Mouse (Mus musculus): Measurements from ENCODE around the gene Nudt13. TPM values are rescaled to one million over a fixed set of nuclear protein-coding genes. Genes with fewer than 3 reads are reported as not detected.

Nudt13 gene
- 9.0 and 9.8 TPM in 2 replicates for polyA plus RNA-seq (2014; fragmentation: Nextera tagmentation; extraction: Ambion mirVana)

DNA sequence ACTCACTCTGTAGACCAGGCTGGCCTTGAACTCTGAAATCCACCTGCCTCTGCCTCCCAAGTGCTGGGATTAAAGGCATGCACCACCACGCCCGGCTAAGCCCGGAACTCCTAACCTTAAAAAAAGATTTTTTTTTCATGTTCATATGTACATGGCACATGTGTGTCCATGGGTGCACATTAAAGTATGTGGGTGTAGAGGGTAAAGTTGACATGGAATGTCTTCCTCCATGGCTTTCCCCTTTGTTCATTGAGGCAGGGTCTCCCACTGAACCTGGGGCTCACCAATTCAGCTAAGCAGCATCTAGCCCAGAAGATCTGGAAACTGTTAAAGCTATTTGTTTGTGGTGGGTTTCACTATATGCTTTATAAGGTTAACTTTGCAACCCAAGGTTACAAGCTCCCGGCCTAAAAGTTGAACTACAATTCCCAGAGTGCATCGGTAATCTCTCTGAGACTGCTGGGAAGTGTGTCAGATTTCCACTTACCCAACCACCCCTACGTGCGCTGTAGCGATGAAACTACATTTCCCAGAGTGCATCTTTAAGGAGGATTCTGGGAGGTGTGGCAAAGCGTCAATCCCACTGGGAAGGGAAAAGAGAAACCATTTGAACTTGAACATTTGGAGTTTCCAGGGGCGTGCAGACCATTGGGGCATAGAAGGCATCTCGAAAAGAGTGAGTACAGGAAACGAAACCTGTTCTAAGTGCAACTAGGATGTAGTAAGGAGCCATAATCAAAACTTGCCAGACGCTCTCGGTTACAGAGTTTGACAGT, at the start of gene Nudt13:
Gene Nudt13, plus strand, starts transcription at position 581 of the 776 bp plus-strand sequence.
- ATAC-seq (replicated peaks; ENCODE audit: insufficient number of reproducible peaks, low FRiP score, low TSS enrichment): peak; percentile 90
- H3K27ac ChIP-seq (ENCODE audit: low read depth, low read length): no peak within 1 kb of the TSS
- WGBS (ENCODE audit: insufficient replicate concordance): 22% methylated on average over 14 of the region's 14 CpGs

DNA sequence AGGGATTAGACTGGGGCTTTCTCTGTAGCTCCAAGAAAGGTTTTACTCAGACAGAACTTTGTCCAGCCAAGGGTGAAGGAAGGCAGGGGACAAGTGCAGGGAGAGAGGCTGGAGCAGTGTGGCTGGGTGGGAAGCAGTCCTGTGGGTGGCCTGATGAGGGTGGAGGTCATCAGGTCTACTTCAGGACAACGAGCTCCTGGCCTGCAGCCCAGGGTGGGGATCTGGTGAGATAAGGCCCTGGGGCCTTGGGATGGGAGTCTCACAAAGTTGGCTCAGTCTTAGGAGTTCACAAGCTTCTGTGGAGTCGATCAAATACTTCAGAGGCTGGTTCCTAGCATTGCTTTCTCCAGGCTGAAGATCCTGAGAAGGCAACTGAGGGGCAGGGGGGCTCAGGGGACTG, 49.2 kb upstream of the Nudt13 start:
- Histone ChIP-seq H3K4me1 (ENCODE audit: control insufficient read depth, insufficient read depth, low read length) (no peaks in the 10 kb centered on the region), H3K36me3 (ENCODE audit: control insufficient read depth, insufficient read depth, low read length) (no peaks in the 10 kb centered on the region), H3K9me3 (replicated peaks; ENCODE audit: control insufficient read depth, low read length) (no peaks in the 10 kb centered on the region), H3K4me2 (no peak overlapping the region), H3K27ac (ENCODE audit: low read depth, low read length) (no peak overlapping the region), H3K4me3 (ENCODE audit: low read depth, low read length) (no peak overlapping the region), H3K27me3 (ENCODE audit: control insufficient read depth, insufficient read depth, low read length) (no peaks in the 10 kb centered on the region), H3K9ac (ENCODE audit: low read depth, low read length) (no peak overlapping the region)
- ATAC-seq (replicated peaks; ENCODE audit: insufficient number of reproducible peaks, low FRiP score, low TSS enrichment): no peak
- 44% methylated on average over 2 of the region's 2 CpGs for WGBS (ENCODE audit: insufficient replicate concordance)

More for the DNA sequence above, at the start of gene Nudt13:
- no peaks in the 10 kb centered on the region for H3K27me3 ChIP-seq (ENCODE audit: control insufficient read depth, insufficient read depth, low read length)
- 0 out of 2 replicates have a peak, but pooled peaks cover 2% of the 10 kb centered on the region for H3K4me1 ChIP-seq (ENCODE audit: control insufficient read depth, insufficient read depth, low read length)
- peak within 1 kb of the TSS; percentile 75 for H3K9ac ChIP-seq (ENCODE audit: low read depth, low read length)
- H3K4me2 ChIP-seq: peak within 1 kb of the TSS; percentile 72
- H3K36me3 ChIP-seq (ENCODE audit: control insufficient read depth, insufficient read depth, low read length): no peaks in the 10 kb centered on the region
- peak within 1 kb of the TSS; percentile 65 for H3K4me3 ChIP-seq (ENCODE audit: low read depth, low read length)
- H3K9me3 ChIP-seq (replicated peaks; ENCODE audit: control insufficient read depth, low read length): no peaks in the 10 kb centered on the region

DNA sequence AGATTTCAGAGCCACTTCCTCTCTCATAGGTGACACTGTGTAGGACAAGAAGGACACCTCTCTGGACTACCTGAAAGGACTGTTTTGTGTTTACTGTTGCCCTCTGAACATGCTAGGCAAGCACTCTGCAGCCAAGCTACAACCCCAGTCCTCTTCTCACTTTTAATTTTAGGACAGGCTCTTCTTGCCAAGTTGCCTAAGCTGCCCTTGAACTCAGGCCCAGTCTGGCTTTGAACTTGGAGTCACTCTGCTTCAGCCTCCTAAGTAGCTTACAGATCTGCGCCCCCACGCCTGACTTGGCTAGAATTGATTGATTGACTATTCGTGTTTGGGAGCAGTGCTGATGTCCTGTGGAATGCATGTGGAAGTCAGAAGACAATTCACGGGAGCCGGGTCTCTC, 48.6 kb upstream of the Nudt13 start:
- no peaks in the 10 kb centered on the region for H3K36me3 ChIP-seq (ENCODE audit: control insufficient read depth, insufficient read depth, low read length)
- no peaks in the 10 kb centered on the region for H3K9me3 ChIP-seq (replicated peaks; ENCODE audit: control insufficient read depth, low read length)
- H3K4me3 ChIP-seq (ENCODE audit: low read depth, low read length): no peak overlapping the region
- no peaks in the 10 kb centered on the region for H3K4me1 ChIP-seq (ENCODE audit: control insufficient read depth, insufficient read depth, low read length)
- H3K27me3 ChIP-seq (ENCODE audit: control insufficient read depth, insufficient read depth, low read length): no peaks in the 10 kb centered on the region
- H3K27ac ChIP-seq (ENCODE audit: low read depth, low read length): no peak overlapping the region
- H3K9ac ChIP-seq (ENCODE audit: low read depth, low read length): no peak overlapping the region
- no peak overlapping the region for H3K4me2 ChIP-seq
- no peak for ATAC-seq (replicated peaks; ENCODE audit: insufficient number of reproducible peaks, low FRiP score, low TSS enrichment)
- 76% methylated on average over 5 of the region's 5 CpGs for WGBS (ENCODE audit: insufficient replicate concordance)

DNA sequence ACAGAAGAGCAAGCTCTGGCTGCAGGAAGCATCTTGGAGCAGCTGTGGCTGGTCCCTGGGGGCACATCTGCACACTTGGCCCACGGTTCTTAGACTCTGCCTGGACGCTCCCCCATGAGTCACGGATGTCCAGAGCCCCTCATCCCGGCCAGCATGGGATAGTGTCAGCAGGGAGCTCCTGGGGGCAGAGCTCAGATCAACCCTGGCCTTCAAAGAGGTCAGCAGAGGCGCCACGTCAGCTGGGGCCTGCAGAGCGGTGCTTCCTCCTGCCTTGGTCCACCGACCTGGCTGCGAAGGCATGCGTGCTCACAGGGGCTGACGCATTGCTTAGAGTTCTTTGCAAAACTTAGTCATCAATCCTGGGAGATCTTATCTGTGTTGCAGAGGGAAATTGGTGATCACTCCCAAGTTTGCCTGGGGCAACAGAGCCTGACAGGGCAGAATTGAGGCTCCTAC, 47.7 kb upstream of the Nudt13 start:
- no peak overlapping the region for H3K27ac ChIP-seq (ENCODE audit: low read depth, low read length)
- H3K4me3 ChIP-seq (ENCODE audit: low read depth, low read length): no peak overlapping the region
- 61% methylated on average over 11 of the region's 11 CpGs for WGBS (ENCODE audit: insufficient replicate concordance)
- H3K9ac ChIP-seq (ENCODE audit: low read depth, low read length): no peak overlapping the region
- H3K4me1 ChIP-seq (ENCODE audit: control insufficient read depth, insufficient read depth, low read length): no peaks in the 10 kb centered on the region
- no peaks in the 10 kb centered on the region for H3K27me3 ChIP-seq (ENCODE audit: control insufficient read depth, insufficient read depth, low read length)
- H3K9me3 ChIP-seq (replicated peaks; ENCODE audit: control insufficient read depth, low read length): no peaks in the 10 kb centered on the region
- H3K4me2 ChIP-seq: no peak overlapping the region
- ATAC-seq (replicated peaks; ENCODE audit: insufficient number of reproducible peaks, low FRiP score, low TSS enrichment): no peak
- H3K36me3 ChIP-seq (ENCODE audit: control insufficient read depth, insufficient read depth, low read length): no peaks in the 10 kb centered on the region

DNA sequence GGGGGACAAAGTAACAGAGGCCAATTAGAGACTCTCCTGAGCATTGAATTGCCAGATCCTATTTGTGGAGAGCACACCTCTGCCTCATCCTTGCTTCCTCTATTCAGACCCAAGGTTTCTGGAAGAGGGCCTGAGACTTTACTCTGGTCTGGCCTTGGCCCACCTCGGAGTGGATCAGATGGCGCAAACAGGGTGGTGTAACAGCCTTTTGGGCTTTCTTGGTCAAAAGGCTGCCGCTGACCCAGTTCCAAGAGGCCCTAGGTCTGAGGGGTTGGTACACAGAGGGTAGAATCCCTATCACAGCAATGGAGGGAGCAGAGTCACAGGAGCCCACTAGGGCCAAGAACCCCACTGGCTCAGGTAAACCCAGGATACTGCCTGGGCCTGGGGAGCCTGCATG, 46.5 kb upstream of the Nudt13 start:
- Histone ChIP-seq H3K27me3 (ENCODE audit: control insufficient read depth, insufficient read depth, low read length) (0 out of 2 replicates have a peak, but pooled peaks cover 2% of the 10 kb centered on the region), H3K9me3 (replicated peaks; ENCODE audit: control insufficient read depth, low read length) (no peaks in the 10 kb centered on the region), H3K27ac (ENCODE audit: low read depth, low read length) (no peak overlapping the region), H3K4me3 (ENCODE audit: low read depth, low read length) (no peak overlapping the region), H3K4me1 (ENCODE audit: control insufficient read depth, insufficient read depth, low read length) (no peaks in the 10 kb centered on the region), H3K9ac (ENCODE audit: low read depth, low read length) (no peak overlapping the region), H3K4me2 (no peak overlapping the region), H3K36me3 (ENCODE audit: control insufficient read depth, insufficient read depth, low read length) (no peaks in the 10 kb centered on the region)
- WGBS (ENCODE audit: insufficient replicate concordance): 91% methylated on average over 3 of the region's 3 CpGs
- no peak for ATAC-seq (replicated peaks; ENCODE audit: insufficient number of reproducible peaks, low FRiP score, low TSS enrichment)

DNA sequence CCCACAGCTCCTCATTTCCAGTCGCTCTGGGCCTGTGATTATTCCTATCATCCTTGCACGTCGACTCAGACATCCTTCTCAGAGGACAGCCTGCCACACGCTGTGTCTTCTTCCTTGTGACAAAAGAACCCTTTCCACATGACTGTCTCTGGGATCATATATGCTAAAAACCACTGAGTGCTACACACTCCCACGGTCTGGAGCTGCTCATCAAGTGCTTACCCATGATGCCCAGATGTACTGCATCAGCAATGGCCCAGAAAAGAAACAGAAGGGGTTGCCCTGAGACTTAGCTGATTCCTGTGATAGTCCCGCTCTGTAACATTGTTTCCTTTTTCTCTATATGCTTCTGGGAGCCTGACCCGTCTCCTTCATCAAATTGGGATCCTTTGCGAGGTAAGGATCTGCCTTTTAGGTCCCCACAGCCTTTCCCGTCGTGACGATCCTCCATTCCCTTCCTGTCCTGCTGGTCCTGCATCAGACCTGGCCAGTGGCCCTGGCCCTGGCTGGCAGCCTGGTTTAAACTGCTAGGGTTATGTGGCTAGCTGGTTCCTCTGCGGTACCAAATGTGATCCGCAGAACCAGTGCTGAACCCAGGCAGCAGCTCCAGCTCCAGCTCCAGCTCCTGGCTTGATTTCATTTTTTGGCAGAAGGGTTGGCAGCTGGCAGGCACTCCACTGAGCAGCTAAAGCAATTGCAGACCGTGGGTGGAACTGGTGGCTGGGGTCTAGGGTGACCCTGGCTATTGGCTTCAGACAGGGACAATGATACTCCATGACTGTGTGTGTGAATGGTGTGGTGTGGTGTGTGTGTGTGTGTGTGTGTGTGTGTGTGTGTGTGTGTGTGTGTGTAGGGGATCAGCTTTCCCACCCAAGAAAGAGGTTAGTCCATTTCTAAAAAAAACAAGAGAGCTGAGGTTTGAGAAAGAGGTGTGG, 44.0 kb upstream of the Nudt13 start:
- H3K4me2 ChIP-seq: no peak overlapping the region
- H3K9me3 ChIP-seq (replicated peaks; ENCODE audit: control insufficient read depth, low read length): no peaks in the 10 kb centered on the region
- no peak overlapping the region for H3K27ac ChIP-seq (ENCODE audit: low read depth, low read length)
- H3K4me1 ChIP-seq (ENCODE audit: control insufficient read depth, insufficient read depth, low read length): no peaks in the 10 kb centered on the region
- ATAC-seq (replicated peaks; ENCODE audit: insufficient number of reproducible peaks, low FRiP score, low TSS enrichment): no peak
- H3K9ac ChIP-seq (ENCODE audit: low read depth, low read length): no peak overlapping the region
- H3K4me3 ChIP-seq (ENCODE audit: low read depth, low read length): no peak overlapping the region
- 68% methylated on average over 14 of the region's 14 CpGs for WGBS (ENCODE audit: insufficient replicate concordance)
- 0 out of 2 replicates have a peak, but pooled peaks cover 2% of the 10 kb centered on the region for H3K27me3 ChIP-seq (ENCODE audit: control insufficient read depth, insufficient read depth, low read length)
- H3K36me3 ChIP-seq (ENCODE audit: control insufficient read depth, insufficient read depth, low read length): no peaks in the 10 kb centered on the region

DNA sequence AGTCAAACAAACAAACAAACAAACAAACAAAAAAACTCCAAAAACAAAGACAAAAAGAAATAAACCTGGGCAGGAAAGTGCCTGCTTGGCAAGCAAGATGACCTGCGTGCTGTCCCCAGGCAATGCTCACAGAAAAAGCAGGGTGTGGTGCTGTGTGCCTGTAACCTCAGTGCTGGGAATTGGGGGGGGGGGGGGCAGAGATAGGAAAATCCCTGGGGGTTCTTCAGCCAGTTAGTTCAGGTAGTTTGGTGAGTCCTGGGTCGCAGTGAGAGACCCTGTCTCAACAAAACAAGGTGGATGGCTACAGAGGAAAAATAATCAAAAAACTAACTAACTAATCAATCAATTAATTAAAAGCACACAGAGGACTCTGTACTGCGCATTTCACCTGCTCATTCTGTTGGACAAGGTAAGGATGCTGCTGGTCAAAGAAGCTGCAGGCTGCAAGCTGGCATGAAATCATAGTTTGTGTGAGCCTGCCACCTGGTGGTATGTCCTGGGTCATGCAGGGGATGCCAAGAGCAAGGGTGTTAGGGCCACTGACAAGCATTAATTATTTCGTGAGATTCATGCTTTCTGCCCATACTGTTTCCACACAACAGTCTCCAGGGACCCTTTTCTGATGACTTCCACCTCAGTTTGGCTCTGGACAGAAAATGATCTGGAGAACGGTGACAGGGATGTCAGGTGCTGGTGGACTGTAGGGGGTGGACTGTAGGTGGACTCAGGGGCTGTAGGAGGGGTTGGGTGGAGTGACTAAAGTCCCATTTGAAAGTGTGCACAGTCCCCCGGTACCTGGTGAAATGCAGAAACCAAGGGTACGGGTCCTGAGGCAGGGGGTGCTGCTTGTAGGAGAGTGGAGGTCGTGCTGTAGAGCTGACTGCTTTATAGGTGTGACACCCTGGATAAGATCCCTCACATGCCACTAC, 36.0 kb upstream of the Nudt13 start:
- Histone ChIP-seq H3K27ac (ENCODE audit: low read depth, low read length) (no peak overlapping the region), H3K4me1 (ENCODE audit: control insufficient read depth, insufficient read depth, low read length) (no peaks in the 10 kb centered on the region), H3K36me3 (ENCODE audit: control insufficient read depth, insufficient read depth, low read length) (no peaks in the 10 kb centered on the region), H3K9ac (ENCODE audit: low read depth, low read length) (no peak overlapping the region), H3K27me3 (ENCODE audit: control insufficient read depth, insufficient read depth, low read length) (no peaks in the 10 kb centered on the region; the same call in 1 of the 2 replicates), H3K4me2 (no peak overlapping the region), H3K4me3 (ENCODE audit: low read depth, low read length) (no peak overlapping the region), H3K9me3 (replicated peaks; ENCODE audit: control insufficient read depth, low read length) (no peaks in the 10 kb centered on the region)
- ATAC-seq (replicated peaks; ENCODE audit: insufficient number of reproducible peaks, low FRiP score, low TSS enrichment): no peak
- WGBS (ENCODE audit: insufficient replicate concordance): 57% methylated on average over 8 of the region's 8 CpGs

DNA sequence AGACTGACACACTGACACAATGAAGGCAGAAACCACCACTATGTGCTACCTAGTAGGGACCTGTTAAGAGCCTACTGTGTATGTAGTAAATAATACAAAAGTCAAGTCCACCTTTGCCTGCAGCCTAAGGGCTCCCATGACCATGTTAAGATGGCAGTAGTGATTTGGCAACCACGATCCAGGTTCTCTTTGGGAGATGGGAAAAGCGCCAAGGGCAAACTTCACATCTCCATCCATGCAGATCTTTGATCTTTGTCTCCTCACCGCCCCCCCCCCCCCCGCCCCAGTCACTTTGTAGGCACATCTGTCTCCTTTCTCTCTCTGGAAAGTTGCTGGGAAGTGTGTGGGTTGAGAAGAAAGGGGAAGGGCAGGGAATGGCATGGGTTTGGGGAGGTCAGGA, 32.2 kb upstream of the Nudt13 start:
- WGBS (ENCODE audit: insufficient replicate concordance): 61% methylated on average over 4 of the region's 4 CpGs
- no peak for ATAC-seq (replicated peaks; ENCODE audit: insufficient number of reproducible peaks, low FRiP score, low TSS enrichment)
- H3K9ac ChIP-seq (ENCODE audit: low read depth, low read length): no peak overlapping the region
- H3K4me3 ChIP-seq (ENCODE audit: low read depth, low read length): no peak overlapping the region
- H3K4me1 ChIP-seq (ENCODE audit: control insufficient read depth, insufficient read depth, low read length): no peaks in the 10 kb centered on the region
- no peaks in the 10 kb centered on the region for H3K9me3 ChIP-seq (replicated peaks; ENCODE audit: control insufficient read depth, low read length)
- H3K27ac ChIP-seq (ENCODE audit: low read depth, low read length): no peak overlapping the region
- H3K36me3 ChIP-seq (ENCODE audit: control insufficient read depth, insufficient read depth, low read length): no peaks in the 10 kb centered on the region
- no peak overlapping the region for H3K4me2 ChIP-seq
- H3K27me3 ChIP-seq (ENCODE audit: control insufficient read depth, insufficient read depth, low read length): peaks cover 2% of the 10 kb centered on the region; the same call in 1 of the 2 replicates
